Mouse (Mus musculus) thymus, adult 2 months (tissue): ENCODE results near the gene Man2a2. TPM values are rescaled to one million over a fixed set of nuclear protein-coding genes. Genes with fewer than 3 reads are reported as not detected.

Experiments
- DNase-seq: peaks from one replicate; pipeline ENCODE4 v3.0.0; 2021
- H3K27ac ChIP-seq: fragments of 200-500 bp; 2 replicates; pipeline ENCODE4 v1.5.1; 2012; ENCODE audit warnings: low read length, control low read depth; ENCODE audit not compliant: control insufficient read depth, insufficient read depth
- H3K27me3 ChIP-seq: fragments of 200-500 bp; 2 replicates; pipeline ENCODE4 v1.6.1; 2012; ENCODE audit warnings: mild to moderate bottlenecking, low read length, moderate library complexity, mixed read lengths; ENCODE audit not compliant: control insufficient read depth, insufficient read depth
- H3K36me3 ChIP-seq: fragments of 200-500 bp; 2 replicates; pipeline ENCODE4 v1.6.1; 2012; ENCODE audit warnings: mild to moderate bottlenecking, low read length, moderate library complexity; ENCODE audit not compliant: control insufficient read depth, insufficient read depth
- H3K4me1 ChIP-seq: fragments of 200-500 bp; replicated peaks from 2 replicates; pipeline ENCODE4 v1.6.1; 2012; ENCODE audit warnings: low read length; ENCODE audit not compliant: control insufficient read depth, insufficient read depth
- H3K4me3 ChIP-seq: fragments of 200-500 bp; 2 replicates; pipeline ENCODE4 v1.5.1; 2012; ENCODE audit warnings: mild to moderate bottlenecking, low read length, control low read depth, moderate library complexity; ENCODE audit not compliant: control insufficient read depth, insufficient read depth
- CTCF ChIP-seq: fragments of 200-500 bp; IDR thresholded peaks from 2 replicates; pipeline ENCODE4 v1.5.1; 2012; ENCODE audit warnings: mild to moderate bottlenecking, control low read depth, low read length, moderate library complexity, borderline replicate concordance; ENCODE audit not compliant: control insufficient read depth, poor library complexity, insufficient read depth; ENCODE audit errors: extremely low read depth
- POLR2A ChIP-seq: fragments of 200-500 bp; IDR thresholded peaks from 2 replicates; pipeline ENCODE4 v1.6.1; 2012; ENCODE audit warnings: mild to moderate bottlenecking, low read length, control low read depth, moderate library complexity; ENCODE audit not compliant: control insufficient read depth, poor library complexity, insufficient read depth; ENCODE audit errors: extremely low read depth
- WGBS: fragments of 180-500 bp; shearing (Covaris S2); methylation state at CpG from one replicate; pipeline ENCODE4 v1.1.7; 2018; 5-methylcytosine and 5-hydroxymethylcytosine counted together
- polyA plus RNA-seq: library from polyadenylated mRNA; depleted of rRNA; stranded (reverse); fragments of >200 nt; gene quantifications from 2 replicates; pipeline ENCODE4 v1.2.3, GENCODE M21; 2012

The Man2a2 gene
- polyA plus RNA-seq, 1 experiment, result 188 TPM

- H3K36me3 ChIP-seq, result no peaks in the 10 kb centered on the region
- 10% methylated on average over 12 of the region's 12 CpGs for WGBS
- H3K4me3 ChIP-seq, result no peak overlapping the region
- DNase-seq, result peak; percentile 45
- H3K27me3 ChIP-seq, result no peaks in the 10 kb centered on the region
- H3K4me1 ChIP-seq, result peaks cover 52% of the 10 kb centered on the region
- peak overlapping the region; percentile 54 for H3K27ac ChIP-seq
- TF ChIP-seq POLR2A (no peak), CTCF (no peak)
Measured at GRCm38 (mm10) chr7:80373850-80374249, 2.7 kb upstream of the Man2a2 start.

DNA sequence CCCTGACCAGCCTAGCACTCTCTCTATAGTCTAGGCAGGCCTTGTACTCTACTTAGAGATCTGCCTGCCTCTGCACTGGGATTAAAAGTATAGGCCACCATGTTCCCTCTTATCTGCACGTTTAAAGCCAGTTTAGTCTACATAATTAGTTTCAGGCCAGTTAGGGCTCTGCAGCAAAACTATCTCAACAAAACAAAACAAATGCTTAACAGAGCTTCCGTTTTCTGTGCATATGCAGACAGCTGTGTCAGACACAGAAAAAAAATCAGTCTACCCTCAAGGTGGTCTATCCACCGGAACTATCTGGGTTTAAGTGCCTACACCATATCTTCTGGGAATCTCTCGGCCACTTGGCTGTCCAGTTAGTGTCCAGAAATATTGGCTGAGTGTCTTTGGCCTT is 2.2 kb upstream of the Man2a2 start:
- H3K4me3 ChIP-seq, result no peak overlapping the region
- H3K36me3 ChIP-seq, result no peaks in the 10 kb centered on the region
- H3K27me3 ChIP-seq, result no peaks in the 10 kb centered on the region
- 10% methylated on average over 4 of the region's 4 CpGs for WGBS
- peak; percentile 29 for DNase-seq
- H3K4me1 ChIP-seq, result peaks cover 56% of the 10 kb centered on the region
- TF ChIP-seq CTCF (no peak), POLR2A (no peak)
- H3K27ac ChIP-seq, result peak overlapping the region; percentile 70

DNA sequence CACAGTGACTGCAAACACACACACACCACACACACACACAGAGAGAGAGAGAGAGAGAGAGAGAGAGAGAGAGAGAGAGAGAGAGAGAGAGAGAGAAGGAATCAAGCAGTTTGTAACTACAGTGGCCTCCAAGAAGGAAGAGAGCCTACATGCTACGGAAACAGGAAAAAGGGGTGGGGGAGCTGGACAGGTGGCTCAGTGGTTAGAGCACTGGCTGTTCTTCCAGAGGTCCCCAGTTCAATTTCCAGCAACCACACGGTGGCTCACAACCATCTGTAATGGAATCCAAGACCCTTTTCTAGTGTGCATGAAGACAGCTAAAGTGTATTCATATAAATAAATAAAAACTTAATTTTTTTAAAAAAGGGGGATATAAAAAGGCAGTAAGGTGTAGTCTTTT is 1.5 kb upstream of the Man2a2 start:
- Histone ChIP-seq H3K36me3 (peaks cover 4% of the 10 kb centered on the region; the same call in 1 of the 2 replicates), H3K4me1 (peaks cover 63% of the 10 kb centered on the region), H3K27ac (peak overlapping the region; percentile 70; the same call in 1 of the 2 replicates), H3K4me3 (no peak overlapping the region), H3K27me3 (no peaks in the 10 kb centered on the region)
- DNase-seq, result peak; percentile 56
- TF ChIP-seq CTCF (no peak), POLR2A (no peak)
- WGBS, result 27% methylated on average over 2 of the region's 2 CpGs

DNA sequence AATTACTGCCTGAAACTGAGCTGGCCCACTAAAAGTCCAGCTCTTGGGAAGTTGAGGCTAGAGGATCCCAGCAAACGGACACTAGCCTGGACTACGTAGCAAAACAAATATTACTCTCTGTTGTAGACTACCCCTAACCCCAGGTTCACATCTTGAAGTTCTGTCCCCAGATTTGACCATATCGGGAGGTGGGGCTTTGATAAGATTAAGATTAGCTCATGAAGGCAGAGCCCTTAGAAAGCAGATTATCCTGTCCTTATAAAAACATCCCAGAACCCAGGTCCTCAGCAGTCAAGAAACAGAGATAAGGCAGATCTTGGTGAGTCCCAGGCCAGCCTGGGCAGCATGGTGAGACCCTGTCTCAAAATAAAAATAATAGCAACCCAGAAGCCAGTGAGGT is 991 bp upstream of the Man2a2 start:
- Histone ChIP-seq H3K27me3 (no peaks in the 10 kb centered on the region), H3K4me3 (no peak overlapping the region), H3K4me1 (peaks cover 63% of the 10 kb centered on the region), H3K36me3 (peaks cover 9% of the 10 kb centered on the region), H3K27ac (peak overlapping the region; percentile 25; the same call in 1 of the 2 replicates)
- 90% methylated on average over 3 of the region's 3 CpGs for whole genome bisulfite sequencing
- DNase-seq, result no peak
- no peak for TF ChIP-seq CTCF
- no peak for TF ChIP-seq POLR2A

GRCm38 (mm10) chr7:80370649-80371040 is 530 bp downstream of the Man2a2 start:
- Histone ChIP-seq H3K36me3 (peaks cover 16% of the 10 kb centered on the region), H3K27ac (peak overlapping the region; percentile 71), H3K4me1 (peaks cover 55% of the 10 kb centered on the region), H3K27me3 (no peaks in the 10 kb centered on the region), H3K4me3 (peak overlapping the region; percentile 65)
- TF ChIP-seq CTCF (0 out of 2 replicates have a peak, but pooled peaks have one; percentile 30), POLR2A (no peak)
- peak; percentile 84 for DNase-seq
- WGBS, result under 1% methylated on average over 31 of the region's 31 CpGs

GRCm38 (mm10) chr7:80369967-80370431 is 1.2 kb downstream of the Man2a2 start:
- peaks cover 16% of the 10 kb centered on the region for H3K36me3 ChIP-seq
- H3K4me1 ChIP-seq, result peaks cover 48% of the 10 kb centered on the region
- peak overlapping the region; percentile 65 for H3K4me3 ChIP-seq
- no peaks in the 10 kb centered on the region for H3K27me3 ChIP-seq
- peak; percentile 31 for DNase-seq
- TF ChIP-seq CTCF, result no peak
- TF ChIP-seq POLR2A, result no peak
- 2% methylated on average over 4 of the region's 4 CpGs for WGBS
- peak overlapping the region; percentile 71 for H3K27ac ChIP-seq

DNA sequence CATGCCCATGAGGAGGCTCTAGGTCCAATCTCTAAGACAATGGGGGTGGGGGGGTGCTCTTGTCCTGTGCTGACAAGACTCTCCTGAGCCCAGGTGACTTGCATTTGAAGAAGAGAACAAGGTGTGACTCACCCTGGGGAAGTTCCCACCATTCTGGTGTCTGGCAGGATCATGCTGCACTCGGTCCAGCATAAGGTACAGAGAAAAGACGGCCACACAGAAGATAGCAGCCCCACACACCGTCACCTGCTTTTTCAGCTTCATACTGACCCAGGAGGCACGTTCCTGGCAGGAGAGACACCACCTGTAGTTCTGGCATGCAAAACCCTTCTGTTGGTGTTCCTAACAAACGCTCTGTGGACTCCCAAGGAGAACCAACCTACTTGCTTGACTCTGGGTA is 1.7 kb downstream of the Man2a2 start:
- Histone ChIP-seq H3K4me3 (peak overlapping the region; percentile 10), H3K27me3 (no peaks in the 10 kb centered on the region), H3K4me1 (peaks cover 43% of the 10 kb centered on the region), H3K36me3 (peaks cover 16% of the 10 kb centered on the region), H3K27ac (peak overlapping the region; percentile 59)
- 50% methylated on average over 5 of the region's 5 CpGs for WGBS
- TF ChIP-seq POLR2A (no peak), CTCF (no peak)
- no peak for DNase-seq
